Mouse (Mus musculus): ENCODE data around the gene Zic4. TPM values are rescaled to one million over a fixed set of nuclear protein-coding genes. Genes with fewer than 3 reads are reported as not detected.

Gene Zic4
- polyA plus RNA-seq, 1 experiment from 2014 or later = 46.7 TPM

GRCm38 (mm10) chr9:91400482-91401093 is 38.4 kb downstream of the Zic4 start:
- Histone ChIP-seq H3K4me2 (ENCODE audit: low read depth, low read length) (no peak overlapping the region), H3K27ac (ENCODE audit: low read depth, low read length) (no peak overlapping the region), H3K4me1 (ENCODE audit: control insufficient read depth, insufficient read depth, low read length) (no peaks in the 10 kb centered on the region), H3K4me3 (ENCODE audit: low read depth, low read length) (no peak overlapping the region), H3K36me3 (ENCODE audit: control insufficient read depth, insufficient read depth, low read length) (no peaks in the 10 kb centered on the region), H3K9ac (replicated peaks; ENCODE audit: low read depth, low read length) (no peak overlapping the region), H3K9me3 (ENCODE audit: control insufficient read depth, low read length) (no peaks in the 10 kb centered on the region), H3K27me3 (ENCODE audit: control insufficient read depth, insufficient read depth, low read length) (peaks cover 62% of the 10 kb centered on the region)
- 0 out of 2 replicates have a peak, but pooled peaks have one; percentile 50 for ATAC-seq (ENCODE audit: low read depth)
- 8% methylated on average over 8 of the region's 8 CpGs for WGBS

GRCm38 (mm10) chr9:91401471-91401870 is 39.3 kb downstream of the Zic4 start:
- H3K36me3 ChIP-seq (ENCODE audit: control insufficient read depth, insufficient read depth, low read length) = no peaks in the 10 kb centered on the region
- H3K4me1 ChIP-seq (ENCODE audit: control insufficient read depth, insufficient read depth, low read length) = no peaks in the 10 kb centered on the region
- no peaks in the 10 kb centered on the region for H3K9me3 ChIP-seq (ENCODE audit: control insufficient read depth, low read length)
- ATAC-seq (ENCODE audit: low read depth) = no peak
- peaks cover 65% of the 10 kb centered on the region for H3K27me3 ChIP-seq (ENCODE audit: control insufficient read depth, insufficient read depth, low read length)
- WGBS = 6% methylated on average over 10 of the region's 10 CpGs
- no peak overlapping the region for H3K9ac ChIP-seq (replicated peaks; ENCODE audit: low read depth, low read length)
- no peak overlapping the region for H3K4me3 ChIP-seq (ENCODE audit: low read depth, low read length)
- H3K4me2 ChIP-seq (ENCODE audit: low read depth, low read length) = no peak overlapping the region
- no peak overlapping the region for H3K27ac ChIP-seq (ENCODE audit: low read depth, low read length)

GRCm38 (mm10) chr9:91404229-91404628 is 42.0 kb downstream of the Zic4 start:
- no peak for ATAC-seq (ENCODE audit: low read depth)
- Histone ChIP-seq H3K36me3 (ENCODE audit: control insufficient read depth, insufficient read depth, low read length) (no peaks in the 10 kb centered on the region), H3K27ac (ENCODE audit: low read depth, low read length) (no peak overlapping the region), H3K4me3 (ENCODE audit: low read depth, low read length) (no peak overlapping the region; the same call in 1 of the 2 replicates), H3K4me1 (ENCODE audit: control insufficient read depth, insufficient read depth, low read length) (no peaks in the 10 kb centered on the region), H3K9me3 (ENCODE audit: control insufficient read depth, low read length) (no peaks in the 10 kb centered on the region), H3K27me3 (ENCODE audit: control insufficient read depth, insufficient read depth, low read length) (peaks cover 53% of the 10 kb centered on the region), H3K4me2 (ENCODE audit: low read depth, low read length) (peak overlapping the region; percentile 39; the same call in 1 of the 2 replicates), H3K9ac (replicated peaks; ENCODE audit: low read depth, low read length) (no peak overlapping the region)
- 1% methylated on average over 13 of the region's 13 CpGs for WGBS

- H3K27ac ChIP-seq (ENCODE audit: low read depth, low read length) = peak overlapping the region; percentile 45
- peak overlapping the region; percentile 8; the same call in 1 of the 2 replicates for H3K4me3 ChIP-seq (ENCODE audit: low read depth, low read length)
- no peaks in the 10 kb centered on the region for H3K9me3 ChIP-seq (ENCODE audit: control insufficient read depth, low read length)
- WGBS = under 1% methylated on average over 27 of the region's 27 CpGs
- no peaks in the 10 kb centered on the region for H3K36me3 ChIP-seq (ENCODE audit: control insufficient read depth, insufficient read depth, low read length)
- peak overlapping the region; percentile 34; the same call in 1 of the 2 replicates for H3K9ac ChIP-seq (replicated peaks; ENCODE audit: low read depth, low read length)
- ATAC-seq (ENCODE audit: low read depth) = 0 out of 2 replicates have a peak, but pooled peaks have one; percentile 19
- H3K4me1 ChIP-seq (ENCODE audit: control insufficient read depth, insufficient read depth, low read length) = no peaks in the 10 kb centered on the region
- peaks cover 49% of the 10 kb centered on the region for H3K27me3 ChIP-seq (ENCODE audit: control insufficient read depth, insufficient read depth, low read length)
- peak overlapping the region; percentile 39; the same call in 1 of the 2 replicates for H3K4me2 ChIP-seq (ENCODE audit: low read depth, low read length)
These were observed 42.9 kb downstream of the Zic4 start for GRCm38 (mm10) chr9:91404905-91405752.

- Histone ChIP-seq H3K4me1 (ENCODE audit: control insufficient read depth, insufficient read depth, low read length) (no peaks in the 10 kb centered on the region), H3K4me3 (ENCODE audit: low read depth, low read length) (peak overlapping the region; percentile 14; the same call in 1 of the 2 replicates), H3K36me3 (ENCODE audit: control insufficient read depth, insufficient read depth, low read length) (no peaks in the 10 kb centered on the region), H3K27ac (ENCODE audit: low read depth, low read length) (peak overlapping the region; percentile 39; the same call in 1 of the 2 replicates), H3K4me2 (ENCODE audit: low read depth, low read length) (peak overlapping the region; percentile 39; the same call in 1 of the 2 replicates), H3K9ac (replicated peaks; ENCODE audit: low read depth, low read length) (no peak overlapping the region; the same call in 1 of the 2 replicates), H3K27me3 (ENCODE audit: control insufficient read depth, insufficient read depth, low read length) (peaks cover 44% of the 10 kb centered on the region), H3K9me3 (ENCODE audit: control insufficient read depth, low read length) (no peaks in the 10 kb centered on the region)
- WGBS = 0% methylated on average over 16 of the region's 16 CpGs
- peak; percentile 18; the same call in 1 of the 2 replicates for ATAC-seq (ENCODE audit: low read depth)
These were observed 43.6 kb downstream of the Zic4 start for GRCm38 (mm10) chr9:91405753-91406178.

- Histone ChIP-seq H3K4me3 (ENCODE audit: low read depth, low read length) (peak overlapping the region; percentile 14; the same call in 1 of the 2 replicates), H3K27me3 (ENCODE audit: control insufficient read depth, insufficient read depth, low read length) (peaks cover 43% of the 10 kb centered on the region), H3K9ac (replicated peaks; ENCODE audit: low read depth, low read length) (no peak overlapping the region; the same call in 1 of the 2 replicates), H3K36me3 (ENCODE audit: control insufficient read depth, insufficient read depth, low read length) (no peaks in the 10 kb centered on the region), H3K9me3 (ENCODE audit: control insufficient read depth, low read length) (no peaks in the 10 kb centered on the region), H3K4me1 (ENCODE audit: control insufficient read depth, insufficient read depth, low read length) (no peaks in the 10 kb centered on the region), H3K27ac (ENCODE audit: low read depth, low read length) (peak overlapping the region; percentile 39; the same call in 1 of the 2 replicates), H3K4me2 (ENCODE audit: low read depth, low read length) (peak overlapping the region; percentile 39; the same call in 1 of the 2 replicates)
- 0% methylated on average over 6 of the region's 6 CpGs for WGBS
- ATAC-seq (ENCODE audit: low read depth) = no peak
These were observed 44.1 kb downstream of the Zic4 start for GRCm38 (mm10) chr9:91406258-91406763.

GRCm38 (mm10) chr9:91409771-91410170 is 47.6 kb downstream of the Zic4 start:
- H3K9ac ChIP-seq (replicated peaks; ENCODE audit: low read depth, low read length) = no peak overlapping the region
- no peaks in the 10 kb centered on the region for H3K9me3 ChIP-seq (ENCODE audit: control insufficient read depth, low read length)
- peaks cover 21% of the 10 kb centered on the region for H3K27me3 ChIP-seq (ENCODE audit: control insufficient read depth, insufficient read depth, low read length)
- peaks cover 2% of the 10 kb centered on the region; the same call in 1 of the 2 replicates for H3K4me1 ChIP-seq (ENCODE audit: control insufficient read depth, insufficient read depth, low read length)
- no peak for ATAC-seq (ENCODE audit: low read depth)
- no peaks in the 10 kb centered on the region for H3K36me3 ChIP-seq (ENCODE audit: control insufficient read depth, insufficient read depth, low read length)
- no peak overlapping the region for H3K4me3 ChIP-seq (ENCODE audit: low read depth, low read length)
- no peak overlapping the region for H3K4me2 ChIP-seq (ENCODE audit: low read depth, low read length)
- 7% methylated on average over 3 of the region's 3 CpGs for WGBS
- H3K27ac ChIP-seq (ENCODE audit: low read depth, low read length) = no peak overlapping the region

GRCm38 (mm10) chr9:91414007-91414661 is 51.9 kb downstream of the Zic4 start:
- H3K36me3 ChIP-seq (ENCODE audit: control insufficient read depth, insufficient read depth, low read length) = no peaks in the 10 kb centered on the region
- peaks cover 2% of the 10 kb centered on the region; the same call in 1 of the 2 replicates for H3K4me1 ChIP-seq (ENCODE audit: control insufficient read depth, insufficient read depth, low read length)
- H3K4me3 ChIP-seq (ENCODE audit: low read depth, low read length) = peak overlapping the region; percentile 16; the same call in 1 of the 2 replicates
- no peak overlapping the region; the same call in 1 of the 2 replicates for H3K9ac ChIP-seq (replicated peaks; ENCODE audit: low read depth, low read length)
- H3K27ac ChIP-seq (ENCODE audit: low read depth, low read length) = no peak overlapping the region
- peaks cover 15% of the 10 kb centered on the region for H3K27me3 ChIP-seq (ENCODE audit: control insufficient read depth, insufficient read depth, low read length)
- no peaks in the 10 kb centered on the region for H3K9me3 ChIP-seq (ENCODE audit: control insufficient read depth, low read length)
- peak; percentile 75 for ATAC-seq (ENCODE audit: low read depth)
- 1% methylated on average over 12 of the region's 12 CpGs for WGBS
- peak overlapping the region; percentile 38; the same call in 1 of the 2 replicates for H3K4me2 ChIP-seq (ENCODE audit: low read depth, low read length)
